Mouse (Mus musculus) heart, embryonic 15.5 days (tissue): ENCODE measurements around the gene Stap2. TPM values are rescaled to one million over a fixed set of nuclear protein-coding genes. Genes with fewer than 3 reads are reported as not detected.
A peak's percentile ranks its signal among the peaks of the same experiment; 100 is the strongest.

ENCODE experiments used
- ATAC-seq: fragments of 200-750 bp; cut with Nextera tagmentation; replicated peaks from 2 replicates; pipeline ENCODE4 v1.8.0; 2017; ENCODE audit warnings: low read depth, moderate TSS enrichment; ENCODE audit not compliant: insufficient number of reproducible peaks, insufficient read depth, low FRiP score
- H3K27ac ChIP-seq: fragments of 300-500 bp; sonication (generic); 2 replicates; pipeline ENCODE4 v1.5.1; 2015; ENCODE audit warnings: mild to moderate bottlenecking, inconsistent platforms
- H3K27me3 ChIP-seq: fragments of 300-500 bp; sonication (generic); 2 replicates; pipeline ENCODE4 v1.6.1; 2015; ENCODE audit warnings: inconsistent platforms
- H3K36me3 ChIP-seq: fragments of 300-500 bp; sonication (generic); 2 replicates; pipeline ENCODE4 v1.6.1; 2015; ENCODE audit warnings: mild to moderate bottlenecking, inconsistent platforms
- H3K4me1 ChIP-seq: fragments of 300-500 bp; sonication (generic); replicated peaks from 2 replicates; pipeline ENCODE4 v1.6.1; 2015; ENCODE audit warnings: inconsistent platforms
- H3K4me2 ChIP-seq: fragments of 300-500 bp; sonication (generic); 2 replicates; pipeline ENCODE4 v1.6.1; 2015; ENCODE audit warnings: inconsistent platforms, mild to moderate bottlenecking, moderate library complexity
- H3K4me3 ChIP-seq: fragments of 300-500 bp; sonication (generic); 2 replicates; pipeline ENCODE4 v1.5.1; 2015; ENCODE audit warnings: mild to moderate bottlenecking, inconsistent platforms
- H3K9ac ChIP-seq: fragments of 300-500 bp; sonication (generic); 2 replicates; pipeline ENCODE4 v1.6.1; 2015; ENCODE audit warnings: mild to moderate bottlenecking, inconsistent platforms
- H3K9me3 ChIP-seq: fragments of 300-500 bp; sonication (generic); replicated peaks from 2 replicates; pipeline ENCODE4 v1.6.1; 2016; ENCODE audit warnings: inconsistent platforms
- WGBS: fragments of 180-500 bp; shearing (Covaris S2); methylation state at CpG from one replicate; pipeline ENCODE4 v1.1.7; 2015; ENCODE audit warnings: mixed read lengths; 5-methylcytosine and 5-hydroxymethylcytosine counted together
- polyA plus RNA-seq: library from polyadenylated mRNA; unstranded; fragments of >200 nt; fragmentation: Nextera tagmentation; extraction: Ambion mirVana; gene quantifications from 2 replicates; pipeline ENCODE4 v1.2.1, GENCODE M21; 2015

Gene Stap2
- polyA plus RNA-seq, 1 experiment from 2014 or later, result 13.7 TPM

DNA sequence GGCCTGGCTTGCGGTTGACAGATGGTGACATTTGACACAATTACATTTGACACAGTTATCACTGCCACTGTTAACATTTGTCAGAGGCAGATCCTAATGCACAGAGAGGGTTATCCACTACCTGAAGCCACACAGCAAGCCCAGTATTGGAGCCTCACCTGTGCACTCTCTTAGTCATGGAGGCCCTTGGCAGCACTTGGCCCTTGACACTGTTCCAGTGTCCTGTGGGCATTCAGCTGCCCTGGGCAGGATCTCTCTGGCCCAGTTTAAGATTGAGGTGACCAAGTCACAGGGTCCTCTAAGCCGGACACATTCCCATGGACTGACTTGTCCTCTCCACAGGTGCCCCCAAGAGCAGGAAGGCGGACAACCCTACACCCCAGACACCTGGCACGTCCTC is 38.2 kb downstream of the Stap2 start:
- Histone ChIP-seq H3K4me1 (peaks cover 38% of the 10 kb centered on the region), H3K36me3 (peaks cover 25% of the 10 kb centered on the region), H3K27me3 (peaks cover 18% of the 10 kb centered on the region), H3K27ac (no peak overlapping the region), H3K4me2 (no peak overlapping the region), H3K4me3 (no peak overlapping the region), H3K9me3 (no peaks in the 10 kb centered on the region), H3K9ac (no peak overlapping the region)
- ATAC-seq, result no peak
- WGBS, result 98% methylated on average over 4 of the region's 4 CpGs

DNA sequence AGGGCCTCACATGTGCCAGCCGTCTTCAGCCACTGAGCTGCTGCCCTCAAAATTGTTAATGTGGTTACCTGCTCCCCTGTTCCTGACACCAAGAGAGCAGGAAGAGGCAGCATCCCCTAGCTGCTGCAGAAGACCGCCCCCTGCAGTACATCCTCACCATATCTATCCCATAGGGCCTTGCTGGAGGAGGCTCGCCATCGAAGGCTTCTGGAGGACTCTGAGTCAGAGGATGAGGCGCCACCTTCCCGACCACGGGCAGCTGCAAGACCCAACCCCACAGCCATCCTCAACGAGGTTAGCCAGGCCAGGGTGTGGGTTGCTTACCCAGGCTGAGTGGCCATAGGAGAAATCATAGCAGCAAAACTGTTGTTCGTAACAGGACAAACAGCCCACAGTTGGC is 40.4 kb downstream of the Stap2 start:
- Histone ChIP-seq H3K4me2 (no peak overlapping the region), H3K4me1 (peaks cover 28% of the 10 kb centered on the region), H3K4me3 (no peak overlapping the region), H3K9me3 (no peaks in the 10 kb centered on the region), H3K36me3 (peaks cover 38% of the 10 kb centered on the region), H3K9ac (no peak overlapping the region), H3K27me3 (0 out of 2 replicates have a peak, but pooled peaks cover 4% of the 10 kb centered on the region), H3K27ac (no peak overlapping the region)
- 81% methylated on average over 9 of the region's 9 CpGs for WGBS
- no peak for ATAC-seq

DNA sequence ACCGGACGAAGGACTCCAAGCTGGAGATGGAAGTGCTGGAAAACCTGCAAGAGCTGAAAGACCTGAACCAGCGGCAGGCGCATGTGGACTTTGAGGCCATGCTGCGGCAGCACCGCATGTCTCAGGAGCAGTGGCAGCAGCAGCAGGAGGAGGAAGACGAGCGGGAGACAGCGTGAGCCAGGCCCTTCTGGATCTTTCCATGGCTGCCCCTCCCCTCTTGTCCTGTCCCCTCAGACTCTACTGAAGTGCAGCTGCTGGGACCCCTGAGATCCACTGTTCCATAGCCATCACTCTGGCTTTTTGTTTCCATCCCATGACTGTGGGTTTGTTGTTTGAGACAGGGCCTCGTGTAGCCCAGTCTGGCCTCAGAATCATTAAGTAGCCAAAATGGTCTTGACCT is 40.9 kb downstream of the Stap2 start:
- no peak overlapping the region for H3K4me2 ChIP-seq
- H3K27ac ChIP-seq, result no peak overlapping the region
- no peaks in the 10 kb centered on the region for H3K9me3 ChIP-seq
- no peak overlapping the region for H3K9ac ChIP-seq
- no peaks in the 10 kb centered on the region for H3K27me3 ChIP-seq
- peaks cover 38% of the 10 kb centered on the region for H3K36me3 ChIP-seq
- no peak overlapping the region for H3K4me3 ChIP-seq
- ATAC-seq, result no peak
- WGBS, result 91% methylated on average over 10 of the region's 10 CpGs
- peaks cover 28% of the 10 kb centered on the region for H3K4me1 ChIP-seq

DNA sequence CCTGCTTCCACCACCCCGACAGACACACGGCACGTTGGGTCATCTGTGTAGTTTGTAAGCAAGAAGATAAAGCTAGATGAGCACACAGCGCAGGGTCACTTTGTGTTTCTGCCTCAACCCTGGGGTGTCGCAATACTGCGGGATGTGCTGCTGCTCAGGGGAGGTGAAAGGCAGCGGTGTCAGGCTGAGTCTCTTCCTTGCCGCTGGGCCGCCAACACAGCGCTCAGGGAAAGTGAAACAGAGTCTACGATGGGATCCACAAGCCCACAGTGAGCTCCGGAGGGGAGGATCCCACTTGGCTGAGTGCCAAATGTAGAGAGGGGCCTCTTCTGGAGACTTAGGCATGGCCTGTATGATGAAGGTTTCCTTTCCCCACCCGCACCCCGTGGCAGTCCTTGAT is 42.2 kb downstream of the Stap2 start:
- WGBS, result 68% methylated on average over 14 of the region's 14 CpGs
- peaks cover 38% of the 10 kb centered on the region for H3K36me3 ChIP-seq

DNA sequence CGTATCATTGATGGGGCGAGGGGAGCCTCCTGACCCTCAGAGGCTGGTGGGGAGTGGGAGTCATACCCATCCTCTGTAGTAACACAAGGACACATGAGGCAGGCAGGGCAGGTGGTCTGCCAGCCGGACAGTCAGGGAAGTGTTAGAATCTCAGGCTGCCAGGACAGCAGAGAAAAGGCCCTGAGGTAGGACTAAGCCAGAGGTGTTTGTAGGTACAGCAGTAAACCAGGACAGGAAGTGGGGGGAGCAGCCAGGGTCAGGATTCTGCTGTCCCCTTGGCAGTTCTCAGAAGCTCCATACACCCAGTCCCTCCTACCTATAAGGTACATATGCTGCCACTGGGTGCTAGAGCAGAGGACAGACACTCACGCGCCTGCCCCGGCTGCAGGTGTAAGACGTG is 43.8 kb downstream of the Stap2 start:
- H3K27ac ChIP-seq, result no peak overlapping the region
- 96% methylated on average over 7 of the region's 7 CpGs for WGBS
- H3K4me2 ChIP-seq, result no peak overlapping the region
- H3K9ac ChIP-seq, result no peak overlapping the region
- no peak for ATAC-seq
- H3K27me3 ChIP-seq, result 0 out of 2 replicates have a peak, but pooled peaks cover under 1% of the 10 kb centered on the region
- H3K36me3 ChIP-seq, result peaks cover 32% of the 10 kb centered on the region
- H3K4me3 ChIP-seq, result no peak overlapping the region
- no peaks in the 10 kb centered on the region for H3K9me3 ChIP-seq
- peaks cover 22% of the 10 kb centered on the region for H3K4me1 ChIP-seq

More for the DNA sequence above, 42.2 kb downstream of the Stap2 start:
- peaks cover 27% of the 10 kb centered on the region for H3K4me1 ChIP-seq
- ATAC-seq, result no peak
- H3K27ac ChIP-seq, result no peak overlapping the region
- H3K4me3 ChIP-seq, result no peak overlapping the region
- H3K9me3 ChIP-seq, result no peaks in the 10 kb centered on the region
- H3K9ac ChIP-seq, result no peak overlapping the region
- no peak overlapping the region for H3K4me2 ChIP-seq
- no peaks in the 10 kb centered on the region for H3K27me3 ChIP-seq

DNA sequence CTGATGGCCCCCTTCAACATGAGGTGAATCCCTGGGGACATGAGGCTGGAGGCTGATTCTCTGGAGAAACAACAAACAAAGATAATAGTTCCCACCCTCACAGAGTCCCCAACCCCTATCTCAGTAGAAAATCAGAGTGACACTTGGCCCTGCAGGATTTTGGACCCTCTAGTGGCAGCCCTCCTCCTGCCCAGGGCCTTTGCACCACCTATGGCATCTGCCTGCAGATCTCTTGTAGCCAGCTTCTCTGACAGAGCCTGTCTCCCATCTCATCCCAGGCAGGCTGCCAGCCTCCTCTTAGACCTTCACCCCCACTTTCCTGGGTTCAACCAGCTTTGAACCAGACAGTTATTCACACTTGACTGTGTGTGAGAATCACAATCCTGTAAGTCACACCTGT is 44.6 kb downstream of the Stap2 start:
- no peak overlapping the region for H3K9ac ChIP-seq
- peaks cover 9% of the 10 kb centered on the region for H3K27me3 ChIP-seq
- H3K27ac ChIP-seq, result no peak overlapping the region
- H3K4me3 ChIP-seq, result no peak overlapping the region
- peaks cover 29% of the 10 kb centered on the region for H3K4me1 ChIP-seq
- H3K36me3 ChIP-seq, result peaks cover 26% of the 10 kb centered on the region
- ATAC-seq, result no peak
- no peak overlapping the region for H3K4me2 ChIP-seq
- H3K9me3 ChIP-seq, result no peaks in the 10 kb centered on the region

DNA sequence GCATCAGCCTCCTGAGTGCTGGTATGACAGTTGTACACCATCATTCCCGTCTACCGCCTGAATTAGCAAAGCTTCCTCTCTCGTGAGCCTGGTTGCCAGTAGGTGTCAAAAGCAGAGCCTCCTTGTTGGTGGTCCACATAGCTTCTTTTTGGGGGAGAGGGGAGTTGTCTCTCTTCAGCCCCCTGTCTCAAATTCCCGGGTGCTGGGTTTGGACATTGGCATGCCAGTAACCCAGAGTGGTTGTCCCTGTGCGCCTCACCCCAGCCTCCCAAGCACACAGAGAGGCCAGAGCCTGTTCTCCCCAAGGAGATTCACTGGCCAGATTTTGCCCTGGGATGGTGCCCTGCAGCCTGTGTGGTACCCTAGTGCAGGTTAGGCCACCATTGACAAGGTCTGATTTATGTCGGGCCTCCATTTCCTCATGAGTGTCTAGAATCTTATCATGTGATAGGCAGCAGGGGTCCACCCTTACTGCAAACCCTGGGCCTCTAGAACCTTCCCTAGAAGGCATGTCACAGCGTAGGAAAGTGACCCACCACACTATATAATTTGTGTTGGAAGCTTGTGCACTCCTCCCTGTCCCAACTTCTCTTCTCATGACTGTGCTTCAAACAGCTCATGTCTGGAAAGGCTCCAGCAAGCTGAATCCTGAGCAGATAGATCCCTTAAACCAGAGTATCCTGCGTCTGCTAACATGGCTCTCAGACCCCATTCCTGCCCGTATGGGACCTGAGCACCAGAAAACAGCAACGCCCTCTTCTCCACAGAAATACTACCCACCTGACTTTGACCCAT is 45.2 kb downstream of the Stap2 start:
- H3K27ac ChIP-seq, result peak overlapping the region; percentile 97
- H3K4me3 ChIP-seq, result peak overlapping the region; percentile 65
- H3K36me3 ChIP-seq, result peaks cover 25% of the 10 kb centered on the region
- peaks cover 15% of the 10 kb centered on the region for H3K27me3 ChIP-seq
- peaks cover 29% of the 10 kb centered on the region for H3K4me1 ChIP-seq
- no peak for ATAC-seq
- H3K9ac ChIP-seq, result 0 out of 2 replicates have a peak overlapping the region, but pooled peaks have one; percentile 36
- no peaks in the 10 kb centered on the region for H3K9me3 ChIP-seq
- peak overlapping the region; percentile 59 for H3K4me2 ChIP-seq
- WGBS, result 71% methylated on average over 10 of the region's 10 CpGs

DNA sequence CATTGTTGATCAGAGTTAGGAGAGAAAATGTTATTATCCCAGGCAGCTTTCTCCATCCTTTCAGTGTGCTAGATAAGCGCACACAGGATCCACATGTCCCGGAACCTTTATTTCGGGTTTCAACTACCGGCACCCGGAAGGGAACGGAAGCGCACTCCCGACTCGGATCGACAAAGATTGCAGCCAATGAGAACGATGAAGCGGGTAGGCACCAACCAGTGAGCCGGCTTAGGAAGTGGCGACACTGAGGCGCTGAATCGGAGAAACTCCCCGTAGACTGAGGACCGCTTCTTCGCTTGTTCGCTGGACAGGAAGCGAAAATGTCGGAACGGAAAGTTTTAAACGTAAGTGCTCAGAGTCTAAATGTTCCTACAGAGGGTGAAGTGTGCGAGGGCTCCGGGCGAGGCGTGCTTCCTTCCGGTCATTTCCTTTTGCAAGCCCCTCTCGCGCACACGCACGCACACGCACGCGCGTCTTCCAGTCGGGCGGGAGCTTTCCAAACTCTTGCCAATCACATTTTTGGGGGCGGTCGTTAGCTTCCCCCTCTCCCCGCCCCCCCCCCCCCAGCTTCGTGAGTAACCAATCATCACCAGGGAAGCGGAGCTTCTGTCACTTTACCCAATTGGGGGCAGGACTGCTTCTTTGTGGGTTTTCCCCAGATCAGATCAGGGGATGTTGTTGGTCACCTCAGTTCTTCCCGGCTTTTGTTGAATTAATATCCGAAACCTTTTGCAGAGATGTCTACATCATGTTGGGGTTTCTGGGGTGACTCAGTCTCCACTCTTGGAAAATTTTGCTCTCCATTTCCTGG is 46.3 kb downstream of the Stap2 start, which contains the start of gene Yju2:
Gene Yju2, plus strand, starts transcription at position 182 of the 811 bp plus-strand sequence.
- under 1% methylated on average over 45 of the region's 46 CpGs for WGBS
- H3K4me2 ChIP-seq, result peak within 1 kb of the TSS; percentile 72
- ATAC-seq, result peak; percentile 89
- peaks cover 29% of the 10 kb centered on the region for H3K4me1 ChIP-seq
- H3K36me3 ChIP-seq, result peaks cover 16% of the 10 kb centered on the region
- H3K27ac ChIP-seq, result peak within 1 kb of the TSS; percentile 97
- peaks cover 24% of the 10 kb centered on the region for H3K27me3 ChIP-seq
- peak within 1 kb of the TSS; percentile 69 for H3K9ac ChIP-seq
- H3K4me3 ChIP-seq, result peak within 1 kb of the TSS; percentile 65
- no peaks in the 10 kb centered on the region for H3K9me3 ChIP-seq

DNA sequence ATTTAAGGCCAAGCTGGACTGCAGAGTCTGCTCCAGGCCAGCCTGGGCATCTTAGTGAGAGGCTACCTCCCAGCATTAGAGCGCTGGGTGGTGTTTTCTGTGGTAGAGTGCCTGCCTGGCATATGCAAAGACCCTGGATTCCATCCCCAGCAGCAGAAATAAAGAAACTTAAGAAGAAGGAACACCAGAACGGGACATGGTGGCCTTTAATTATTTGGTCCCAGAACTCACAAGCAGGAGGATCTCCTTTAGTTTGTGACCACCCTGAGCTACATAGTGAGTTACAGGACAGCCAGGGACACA is 46.8 kb downstream of the Stap2 start:
- ATAC-seq, result no peak
- Histone ChIP-seq H3K27me3 (peaks cover 26% of the 10 kb centered on the region), H3K4me1 (peaks cover 29% of the 10 kb centered on the region), H3K9ac (peak overlapping the region; percentile 47), H3K27ac (peak overlapping the region; percentile 97), H3K4me3 (peak overlapping the region; percentile 65), H3K4me2 (peak overlapping the region; percentile 72), H3K9me3 (no peaks in the 10 kb centered on the region), H3K36me3 (peaks cover 16% of the 10 kb centered on the region)
- 27% methylated on average over 2 of the region's 2 CpGs for WGBS

DNA sequence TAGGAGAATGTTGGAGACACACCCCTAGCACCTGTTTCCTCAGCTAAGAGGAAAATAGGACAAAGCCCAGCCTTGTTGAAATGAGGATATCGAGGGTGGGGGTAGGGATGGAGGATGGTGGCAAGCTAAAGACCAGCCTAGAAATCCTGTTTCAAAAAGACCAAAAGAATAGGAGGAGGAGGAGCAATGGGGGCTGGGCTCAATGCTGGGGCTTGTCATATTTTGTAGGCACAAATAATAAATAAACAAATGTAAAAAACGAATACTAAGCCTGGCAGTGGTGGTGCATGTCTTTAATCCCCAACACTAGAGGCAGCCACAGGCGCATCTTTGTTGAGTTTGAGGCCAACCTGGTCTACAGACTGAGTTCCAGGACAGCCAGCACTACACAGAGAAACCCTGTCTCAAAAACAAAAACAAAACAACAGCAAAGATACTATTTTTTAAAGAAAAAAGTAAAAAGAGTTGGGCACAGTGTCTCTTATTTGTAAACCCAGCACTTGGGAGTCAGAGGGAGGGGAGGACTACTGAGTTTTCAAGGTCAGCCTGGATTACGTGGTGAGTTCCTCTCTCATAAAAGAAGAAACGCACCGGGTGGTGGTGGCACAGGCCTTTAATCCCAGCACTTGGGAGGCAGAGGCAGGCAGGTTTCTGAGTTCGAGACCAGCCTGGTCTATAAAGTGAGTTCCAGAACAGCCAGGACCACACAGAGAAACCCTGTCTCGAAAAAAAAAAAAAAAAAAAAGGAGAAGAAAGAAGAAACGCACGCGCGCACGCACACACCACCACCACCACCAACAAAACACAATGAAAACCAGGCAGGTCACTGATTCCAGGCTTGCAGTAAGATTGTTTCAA is 47.4 kb downstream of the Stap2 start:
- H3K9ac ChIP-seq, result peak overlapping the region; percentile 47; the same call in 1 of the 2 replicates
- H3K27ac ChIP-seq, result peak overlapping the region; percentile 97; the same call in 1 of the 2 replicates
- H3K4me3 ChIP-seq, result peak overlapping the region; percentile 65
- no peak for ATAC-seq
- peak overlapping the region; percentile 72 for H3K4me2 ChIP-seq
- peaks cover 16% of the 10 kb centered on the region for H3K36me3 ChIP-seq
- peaks cover 26% of the 10 kb centered on the region for H3K27me3 ChIP-seq
- H3K4me1 ChIP-seq, result peaks cover 25% of the 10 kb centered on the region
- 80% methylated on average over 13 of the region's 13 CpGs for WGBS
- no peaks in the 10 kb centered on the region for H3K9me3 ChIP-seq

DNA sequence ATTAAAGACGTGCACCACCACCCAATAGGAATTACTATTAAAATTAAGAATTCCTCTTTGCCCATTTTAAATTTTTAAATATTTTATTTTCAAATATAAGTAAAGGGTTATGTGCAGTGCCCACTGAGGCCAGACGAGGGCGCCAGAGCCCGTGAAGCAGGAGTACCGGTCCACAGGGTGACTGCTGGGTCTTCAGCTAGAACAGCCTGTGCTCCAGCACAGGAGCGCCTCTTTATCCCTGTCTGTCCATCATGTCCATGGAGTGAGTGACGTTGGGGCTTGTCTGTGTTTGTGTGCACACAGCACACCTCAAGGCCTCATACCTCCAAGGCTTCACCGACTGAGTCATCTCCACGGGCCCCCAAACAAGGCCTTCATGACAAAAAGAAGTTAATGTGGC is 48.2 kb downstream of the Stap2 start:
- Histone ChIP-seq H3K9me3 (no peaks in the 10 kb centered on the region), H3K4me2 (no peak overlapping the region), H3K4me1 (peaks cover 24% of the 10 kb centered on the region), H3K9ac (no peak overlapping the region), H3K27me3 (peaks cover 26% of the 10 kb centered on the region), H3K36me3 (peaks cover 13% of the 10 kb centered on the region), H3K27ac (no peak overlapping the region), H3K4me3 (no peak overlapping the region)
- ATAC-seq, result no peak
- 15% methylated on average over 9 of the region's 9 CpGs for WGBS
